Mouse (Mus musculus) forebrain, embryonic 14.5 days (tissue): ENCODE results near the gene Bpifc. TPM values are rescaled to one million over a fixed set of nuclear protein-coding genes. Genes with fewer than 3 reads are reported as not detected.

Experiments
- ATAC-seq: fragments of 200-750 bp; cut with Nextera tagmentation; 2 replicates; pipeline ENCODE4 v1.8.0; 2017; ENCODE audit warnings: mild to moderate bottlenecking, moderate library complexity
- DNase-seq: peaks from one replicate; pipeline ENCODE4 v3.0.0-alpha.2; 2015; ENCODE audit warnings: low spot score
- H3K27ac ChIP-seq: fragments of 300-500 bp; sonication (generic); 2 replicates; pipeline ENCODE4 v1.5.1; 2014; ENCODE audit warnings: low read depth, mild to moderate bottlenecking, control low read depth, low read length, moderate library complexity
- H3K27me3 ChIP-seq: fragments of 300-500 bp; sonication (generic); replicated peaks from 2 replicates; pipeline ENCODE4 v1.6.1; 2014; ENCODE audit warnings: low read length, control low read depth, mixed read lengths; ENCODE audit not compliant: control insufficient read depth, insufficient read depth
- H3K36me3 ChIP-seq: fragments of 300-500 bp; sonication (generic); 2 replicates; pipeline ENCODE4 v1.6.1; 2014; ENCODE audit warnings: low read length, control low read depth; ENCODE audit not compliant: control insufficient read depth, insufficient read depth
- H3K4me1 ChIP-seq: fragments of 300-500 bp; sonication (generic); 2 replicates; pipeline ENCODE4 v1.6.1; 2014; ENCODE audit warnings: antibody characterized with exemption, low read length, control low read depth; ENCODE audit not compliant: control insufficient read depth, insufficient read depth
- H3K4me2 ChIP-seq: fragments of 300-500 bp; sonication (generic); 2 replicates; pipeline ENCODE4 v1.6.1; 2014; ENCODE audit warnings: mild to moderate bottlenecking, control low read depth, low read length
- H3K4me3 ChIP-seq: fragments of 300-500 bp; sonication (generic); 2 replicates; pipeline ENCODE4 v1.5.1; 2014; ENCODE audit warnings: low read depth, low read length, control low read depth
- H3K9ac ChIP-seq: fragments of 300-500 bp; sonication (generic); 2 replicates; pipeline ENCODE4 v1.6.1; 2014; ENCODE audit warnings: mild to moderate bottlenecking, low read length, control low read depth, moderate library complexity
- H3K9me3 ChIP-seq: fragments of 300-500 bp; sonication (generic); replicated peaks from 2 replicates; pipeline ENCODE4 v1.6.1; 2016; ENCODE audit warnings: low read length, control low read depth, mixed read lengths; ENCODE audit not compliant: control insufficient read depth
- WGBS: fragments of 180-500 bp; shearing (Covaris S2); extraction: QIAGEN DNeasy Blood & Tissue Kit; methylation state at CpG from one replicate; pipeline ENCODE4 v1.1.7; 2014; 5-methylcytosine and 5-hydroxymethylcytosine counted together
- polyA plus RNA-seq: library from polyadenylated mRNA; unstranded; fragments of >200 nt; fragmentation: Nextera tagmentation; extraction: Ambion mirVana; gene quantifications from 2 replicates; pipeline ENCODE4 v1.2.1, GENCODE M21; 2014

Bpifc gene
- polyA plus RNA-seq, 1 experiment from 2014 or later = not detected

- no peak overlapping the region for H3K4me2 ChIP-seq
- 100% methylated on average over 4 of the region's 4 CpGs for WGBS
These were observed 11.2 kb downstream of the Bpifc start for GRCm38 (mm10) chr10:86000447-86000846.

GRCm38 (mm10) chr10:85994543-85995104, 17.1 kb downstream of the Bpifc start:
- Histone ChIP-seq H3K36me3 (no peaks in the 10 kb centered on the region), H3K4me2 (no peak overlapping the region), H3K4me3 (no peak overlapping the region), H3K27ac (no peak overlapping the region), H3K27me3 (no peaks in the 10 kb centered on the region), H3K9me3 (no peaks in the 10 kb centered on the region), H3K9ac (no peak overlapping the region), H3K4me1 (no peaks in the 10 kb centered on the region)
- DNase-seq = no peak
- 89% methylated on average over 5 of the region's 5 CpGs for WGBS
- ATAC-seq = no peak

More at GRCm38 (mm10) chr10:86000447-86000846, 11.2 kb downstream of the Bpifc start:
- Histone ChIP-seq H3K36me3 (no peaks in the 10 kb centered on the region), H3K27me3 (no peaks in the 10 kb centered on the region), H3K9ac (no peak overlapping the region), H3K4me3 (no peak overlapping the region), H3K27ac (no peak overlapping the region), H3K9me3 (no peaks in the 10 kb centered on the region), H3K4me1 (no peaks in the 10 kb centered on the region)
- DNase-seq (no peak), ATAC-seq (no peak)

- WGBS = 89% methylated on average over 9 of the region's 9 CpGs
- Histone ChIP-seq H3K4me3 (no peak overlapping the region), H3K4me2 (no peak overlapping the region), H3K4me1 (no peaks in the 10 kb centered on the region), H3K27ac (no peak overlapping the region), H3K27me3 (no peaks in the 10 kb centered on the region), H3K36me3 (no peaks in the 10 kb centered on the region), H3K9me3 (no peaks in the 10 kb centered on the region), H3K9ac (no peak overlapping the region)
- ATAC-seq (no peak), DNase-seq (no peak)
These were observed 17.9 kb downstream of the Bpifc start for GRCm38 (mm10) chr10:85993836-85994235.

GRCm38 (mm10) chr10:85992412-85992811, 19.3 kb downstream of the Bpifc start:
- Histone ChIP-seq H3K27ac (no peak overlapping the region), H3K4me3 (no peak overlapping the region), H3K27me3 (no peaks in the 10 kb centered on the region), H3K9me3 (no peaks in the 10 kb centered on the region), H3K4me2 (no peak overlapping the region), H3K4me1 (no peaks in the 10 kb centered on the region), H3K9ac (no peak overlapping the region), H3K36me3 (no peaks in the 10 kb centered on the region)
- ATAC-seq (no peak), DNase-seq (no peak)
- WGBS = 88% methylated on average over 4 of the region's 4 CpGs

GRCm38 (mm10) chr10:85989412-85990115, 22.1 kb downstream of the Bpifc start:
- Histone ChIP-seq H3K36me3 (no peaks in the 10 kb centered on the region), H3K4me3 (no peak overlapping the region), H3K9ac (no peak overlapping the region), H3K9me3 (no peaks in the 10 kb centered on the region), H3K4me2 (no peak overlapping the region), H3K27ac (no peak overlapping the region), H3K27me3 (no peaks in the 10 kb centered on the region), H3K4me1 (no peaks in the 10 kb centered on the region)
- ATAC-seq (no peak), DNase-seq (no peak)
- 83% methylated on average over 6 of the region's 6 CpGs for WGBS

GRCm38 (mm10) chr10:85972915-85973314, 38.8 kb downstream of the Bpifc start:
- WGBS = 84% methylated on average over 4 of the region's 4 CpGs
- no peak for DNase-seq
- ATAC-seq = no peak
- Histone ChIP-seq H3K4me2 (no peak overlapping the region), H3K36me3 (no peaks in the 10 kb centered on the region), H3K27me3 (no peaks in the 10 kb centered on the region), H3K4me1 (no peaks in the 10 kb centered on the region), H3K4me3 (no peak overlapping the region), H3K9ac (no peak overlapping the region), H3K9me3 (no peaks in the 10 kb centered on the region), H3K27ac (no peak overlapping the region)

- H3K9me3 ChIP-seq = no peaks in the 10 kb centered on the region
- DNase-seq (no peak), ATAC-seq (no peak)
- no peak overlapping the region for H3K4me3 ChIP-seq
- no peaks in the 10 kb centered on the region for H3K36me3 ChIP-seq
- WGBS = 86% methylated on average over 9 of the region's 9 CpGs
- no peaks in the 10 kb centered on the region for H3K4me1 ChIP-seq
- no peak overlapping the region for H3K9ac ChIP-seq
- no peak overlapping the region for H3K27ac ChIP-seq
- H3K4me2 ChIP-seq = no peak overlapping the region
- no peaks in the 10 kb centered on the region for H3K27me3 ChIP-seq
These were observed 39.9 kb downstream of the Bpifc start for GRCm38 (mm10) chr10:85971826-85972225.

GRCm38 (mm10) chr10:85969894-85970620, 41.6 kb downstream of the Bpifc start:
- Histone ChIP-seq H3K4me1 (no peaks in the 10 kb centered on the region), H3K4me2 (no peak overlapping the region), H3K36me3 (no peaks in the 10 kb centered on the region), H3K27ac (no peak overlapping the region), H3K27me3 (no peaks in the 10 kb centered on the region), H3K9ac (no peak overlapping the region), H3K9me3 (no peaks in the 10 kb centered on the region), H3K4me3 (no peak overlapping the region)
- DNase-seq = no peak
- ATAC-seq = no peak
- 63% methylated on average over 8 of the region's 8 CpGs for WGBS

- ATAC-seq (no peak), DNase-seq (no peak)
- no peak overlapping the region for H3K4me3 ChIP-seq
- no peak overlapping the region for H3K27ac ChIP-seq
- no peaks in the 10 kb centered on the region for H3K36me3 ChIP-seq
- no peak overlapping the region for H3K9ac ChIP-seq
- no peaks in the 10 kb centered on the region for H3K9me3 ChIP-seq
- WGBS = 46% methylated on average over 2 of the region's 2 CpGs
- H3K27me3 ChIP-seq = no peaks in the 10 kb centered on the region
- H3K4me2 ChIP-seq = no peak overlapping the region
- H3K4me1 ChIP-seq = no peaks in the 10 kb centered on the region
These were observed 43.0 kb downstream of the Bpifc start for GRCm38 (mm10) chr10:85968731-85969130.
